Mouse (Mus musculus): ENCODE measurements around the gene Fbxl18. TPM values are rescaled to one million over a fixed set of nuclear protein-coding genes. Genes with fewer than 3 reads are reported as not detected.

The Fbxl18 gene
- polyA plus RNA-seq, 1 experiment from 2014 or later: 27.7 TPM

DNA sequence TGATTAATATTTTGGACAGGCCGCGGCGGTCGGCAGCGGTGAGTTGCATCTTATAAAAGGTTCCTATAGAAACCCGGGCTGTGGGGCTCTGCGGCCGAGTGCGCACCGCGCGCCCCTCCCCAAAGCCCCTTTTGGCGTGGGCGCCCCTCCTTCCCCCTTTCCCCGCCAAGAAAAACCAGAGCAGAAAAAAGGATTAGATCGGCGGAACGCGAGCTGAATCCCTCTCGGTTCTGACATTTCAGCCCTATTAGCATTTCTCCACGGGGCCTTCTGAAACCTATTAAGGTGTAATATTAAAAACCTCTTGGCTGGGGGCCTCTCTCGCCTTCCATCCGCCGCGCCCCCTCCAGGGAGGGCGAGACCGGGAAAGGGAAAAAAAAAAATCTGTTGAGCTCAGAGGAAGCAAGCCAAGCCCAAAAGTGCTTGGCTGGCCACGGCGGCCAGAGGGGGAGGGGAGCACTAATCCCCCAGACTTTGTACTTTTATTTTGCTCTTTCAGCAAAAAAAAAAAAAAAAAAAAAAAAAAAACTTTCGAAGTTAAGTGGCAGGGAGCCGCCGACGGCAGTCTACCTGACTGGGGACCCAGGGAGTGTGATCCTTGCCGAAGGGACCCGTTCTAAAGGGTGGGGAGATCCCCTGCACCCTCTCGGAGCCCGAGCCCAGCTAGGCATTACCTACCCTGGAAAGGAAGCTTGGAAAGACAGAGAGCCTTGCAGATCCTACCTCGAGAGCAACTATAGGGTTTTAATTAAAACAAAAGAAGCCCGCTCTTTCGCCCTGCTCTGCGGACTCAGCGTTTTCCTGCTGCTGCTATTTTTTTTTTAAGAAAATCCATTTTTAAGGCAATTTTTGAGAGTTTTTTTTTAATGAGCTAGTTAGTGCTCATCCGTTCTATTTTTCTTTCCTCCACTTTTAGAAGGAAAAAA lies 76.5 kb downstream of the Fbxl18 start:
- peak; percentile 24 for ATAC-seq (ENCODE audit: low FRiP score, low read depth)
- peak overlapping the region; percentile 90 for H3K4me3 ChIP-seq
- H3K27ac ChIP-seq (replicated peaks): peak overlapping the region; percentile 100
- under 1% methylated on average over 43 of the region's 43 CpGs for WGBS
- no peaks in the 10 kb centered on the region for H3K27me3 ChIP-seq
- peak overlapping the region; percentile 99 for H3K9ac ChIP-seq (replicated peaks)
- H3K4me2 ChIP-seq (replicated peaks): peak overlapping the region; percentile 88
- H3K4me1 ChIP-seq: peaks cover 16% of the 10 kb centered on the region
- 0 out of 2 replicates have a peak, but pooled peaks cover 5% of the 10 kb centered on the region for H3K36me3 ChIP-seq
- no peaks in the 10 kb centered on the region for H3K9me3 ChIP-seq

DNA sequence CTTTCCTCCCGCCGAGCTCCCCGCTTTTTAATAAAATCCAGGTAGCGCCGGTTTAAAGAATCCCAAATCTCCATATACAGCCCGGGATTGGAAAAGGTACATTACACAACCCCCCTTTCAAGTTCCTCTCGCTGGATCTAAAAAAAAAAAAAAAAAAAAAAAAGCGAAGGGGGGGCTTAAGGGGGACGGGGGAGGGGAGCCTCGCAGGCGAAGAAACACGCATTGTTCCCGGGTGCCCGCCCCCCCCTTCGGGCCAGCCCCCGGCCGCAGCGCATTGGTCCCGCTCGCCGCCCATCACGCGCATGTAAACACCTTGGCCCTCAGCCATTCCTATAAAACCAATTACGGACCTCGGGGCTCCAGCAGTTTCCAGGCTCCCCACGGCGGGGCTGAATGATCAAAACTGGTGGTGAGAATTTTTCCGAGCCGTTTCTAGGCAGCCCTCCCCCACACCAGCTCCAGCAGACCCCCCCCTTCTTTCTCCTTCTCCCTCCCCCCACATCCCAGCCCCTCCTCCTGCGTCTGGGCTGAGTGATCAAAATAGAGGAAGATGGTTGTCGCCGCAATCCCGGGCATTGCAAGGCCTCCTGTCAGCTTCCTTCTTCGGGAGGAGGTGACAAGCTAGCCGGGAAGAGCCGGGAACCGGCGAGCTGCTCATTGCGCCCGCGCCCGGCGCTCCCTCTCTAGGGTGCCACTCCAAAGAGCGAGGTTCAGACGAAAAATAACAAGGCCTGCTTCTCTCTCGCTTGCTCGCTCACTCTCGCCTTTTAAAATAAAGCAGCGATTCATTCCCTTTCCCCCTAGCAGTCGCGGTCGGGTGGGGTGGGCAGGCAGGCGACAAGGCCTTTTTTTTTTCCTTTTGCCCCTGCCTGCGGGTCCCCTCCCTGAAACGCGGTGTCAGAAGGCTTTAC lies 77.4 kb downstream of the Fbxl18 start, which contains the start of gene Tnrc18:
Gene Tnrc18 (minus strand): TSS at position 139 of the 911 bp plus-strand sequence.
- Histone ChIP-seq H3K4me2 (replicated peaks) (peak within 1 kb of the TSS; percentile 94), H3K9ac (replicated peaks) (peak within 1 kb of the TSS; percentile 100), H3K4me3 (peak within 1 kb of the TSS; percentile 90), H3K9me3 (no peaks in the 10 kb centered on the region), H3K27me3 (no peaks in the 10 kb centered on the region), H3K4me1 (peaks cover 15% of the 10 kb centered on the region), H3K36me3 (0 out of 2 replicates have a peak, but pooled peaks cover 5% of the 10 kb centered on the region), H3K27ac (replicated peaks) (peak within 1 kb of the TSS; percentile 100)
- peak; percentile 71 for ATAC-seq (ENCODE audit: low FRiP score, low read depth)
- under 1% methylated on average over 54 of the region's 56 CpGs for WGBS

Other genes starting within 250 kb of the Fbxl18 start
- 49.3 and 50.3 TPM in 2 replicates for gene Slc29a4, start 202.9 kb downstream of the Fbxl18 start, polyA plus RNA-seq (2016; fragmentation: Nextera tagmentation; extraction: Ambion mirVana)
- 61.1 and 64.1 TPM in 2 replicates for gene Tnrc18, start 77.8 kb downstream of the Fbxl18 start, polyA plus RNA-seq (2016; fragmentation: Nextera tagmentation; extraction: Ambion mirVana)
- 12,547 and 14,098 TPM in 2 replicates for gene Actb, start 11.3 kb upstream of the Fbxl18 start, polyA plus RNA-seq (2016; fragmentation: Nextera tagmentation; extraction: Ambion mirVana)
- 707 and 742 TPM in 2 replicates for gene Fscn1, start 64.9 kb upstream of the Fbxl18 start, polyA plus RNA-seq (2016; fragmentation: Nextera tagmentation; extraction: Ambion mirVana)
- 49.8 and 51.1 TPM in 2 replicates for gene Rnf216, start 217.6 kb upstream of the Fbxl18 start, polyA plus RNA-seq (2016; fragmentation: Nextera tagmentation; extraction: Ambion mirVana)